Mouse (Mus musculus): ENCODE results near the gene Ado. TPM values are rescaled to one million over a fixed set of nuclear protein-coding genes. Genes with fewer than 3 reads are reported as not detected.

Ado gene
- total RNA-seq, 2 experiments from 2014 or later, result 20.9 to 22.7 TPM

DNA sequence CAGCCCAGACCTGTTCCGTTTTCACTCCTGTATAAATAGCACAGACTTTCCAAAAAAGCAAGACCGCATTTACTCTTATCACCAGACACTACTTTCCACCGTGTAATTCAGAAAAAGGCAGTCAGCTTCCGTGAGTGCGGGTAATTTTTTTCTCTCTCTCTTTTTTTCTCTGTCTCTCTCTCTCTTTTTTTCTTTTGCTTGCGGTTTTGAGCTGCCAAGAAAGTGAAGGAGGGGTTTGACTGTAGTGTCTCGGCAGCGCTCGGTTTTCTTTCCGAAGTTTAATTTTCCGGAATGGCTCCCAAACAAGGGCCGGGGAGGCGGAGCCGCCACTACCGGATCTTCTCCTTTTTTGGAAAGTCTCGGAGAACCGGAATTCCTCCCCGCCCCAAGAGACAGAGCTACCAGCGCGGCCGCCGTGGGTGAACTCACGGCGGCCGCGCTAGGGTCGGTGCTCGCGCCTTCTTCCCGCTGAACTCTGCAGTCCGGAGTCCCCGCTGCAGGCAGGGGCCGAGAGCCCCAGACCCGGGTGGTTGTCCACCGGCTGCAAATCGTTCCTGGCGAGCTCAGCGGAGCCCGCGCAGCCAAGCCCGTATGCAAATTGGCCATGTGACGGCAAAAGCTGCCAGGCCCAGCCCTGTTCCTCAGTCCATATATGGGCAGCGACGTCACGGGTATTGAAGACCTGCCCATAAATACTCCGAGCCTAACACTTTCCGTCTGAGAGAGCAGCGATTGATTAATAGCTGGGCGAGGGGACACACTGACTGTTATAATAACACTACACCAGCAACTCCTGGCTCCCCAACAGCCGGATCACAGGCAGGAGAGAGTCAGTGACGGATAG is 11.4 kb downstream of the Ado start:
- intact Hi-C loops (cut with DNase I), result loop anchor here (1.0 to 10.0 kb wide), 6 partner anchors 8 to 630 kb away; no protein-coding TSS in a partner anchor
- peak; percentile 94 to 95 for DNase-seq

DNA sequence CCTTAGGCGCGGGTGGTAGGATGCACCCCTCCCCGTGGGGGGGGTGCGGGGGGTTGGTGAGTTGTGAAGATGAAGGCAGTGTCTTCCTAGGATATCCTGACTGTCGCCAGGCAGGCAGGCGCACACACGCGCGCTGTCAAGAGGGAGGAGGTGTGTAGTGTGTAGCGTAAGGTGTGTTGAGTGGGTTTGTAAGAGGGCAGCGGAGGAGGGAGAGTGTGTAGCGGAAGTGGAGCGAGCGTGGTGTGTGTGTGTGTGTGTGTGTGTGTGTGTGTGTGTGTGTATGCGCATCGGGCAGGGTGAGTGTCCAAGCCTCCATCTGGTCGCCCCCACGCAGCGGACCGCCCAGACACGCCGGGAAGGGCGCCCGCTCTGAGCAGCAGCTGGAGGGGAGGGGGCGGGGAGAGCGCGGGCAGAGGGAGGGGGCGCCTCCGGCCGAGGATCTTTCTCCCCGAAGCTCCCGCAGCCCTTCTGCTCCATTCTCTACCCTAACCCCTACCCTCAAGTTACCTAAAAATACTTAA is 12.1 kb downstream of the Ado start:
- DNase-seq, result peak; percentile 66 to 68

DNA sequence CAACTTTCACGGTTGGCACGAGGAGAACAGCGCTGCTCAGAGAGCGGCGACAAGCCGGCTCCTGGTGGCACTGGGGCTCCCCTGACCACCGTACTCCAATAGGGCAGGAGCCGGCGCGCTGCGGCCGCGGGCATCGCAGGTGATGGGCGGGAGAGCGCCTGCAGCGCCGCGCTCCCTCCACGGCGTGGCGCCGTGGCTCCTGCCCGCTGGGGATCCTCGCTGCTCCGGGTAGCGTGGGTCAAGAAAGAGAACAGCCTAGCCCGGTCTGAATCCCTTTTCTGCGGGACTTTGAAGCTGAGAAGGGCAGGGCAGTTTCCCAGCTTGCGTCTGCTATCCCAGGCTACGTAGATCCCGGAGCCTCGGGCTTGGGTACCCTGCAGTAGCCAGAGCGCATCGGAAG is 12.8 kb downstream of the Ado start:
- intact Hi-C loops (cut with DNase I), result loop anchor here (1.0 to 10.0 kb wide), 7 partner anchors 185 to 629 kb away; no protein-coding TSS in a partner anchor
- peak; percentile 84 to 85 for DNase-seq

More for the DNA sequence above, 12.1 kb downstream of the Ado start:
- intact Hi-C loops (cut with DNase I), result loop anchor here (1.0 to 10.0 kb wide), 7 partner anchors 9 to 629 kb away; no protein-coding TSS in a partner anchor

DNA sequence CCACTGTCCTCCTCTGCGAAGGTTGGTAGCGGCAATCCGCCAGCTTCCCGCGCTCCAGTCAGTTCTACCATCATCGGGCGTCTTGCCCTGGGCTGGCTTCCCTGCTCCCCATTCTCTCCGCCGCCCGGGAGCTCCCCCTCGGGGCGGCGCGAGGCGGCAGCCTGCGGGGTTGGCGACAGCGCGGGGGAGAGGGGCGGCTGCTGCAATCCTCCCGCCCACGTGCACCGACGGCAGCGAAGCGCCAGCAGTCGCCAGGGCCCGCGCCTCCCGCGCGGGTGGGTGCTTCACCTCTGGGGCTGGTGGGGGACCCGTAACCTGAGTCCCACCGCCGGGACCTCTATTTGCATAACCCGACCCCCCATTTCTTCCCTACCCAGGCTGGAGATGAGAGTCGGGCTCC is 13.5 kb downstream of the Ado start, which contains the start of gene Egr2:
Gene Egr2 (plus strand): TSS at position 220 of the 400 bp plus-strand sequence.
- peak; percentile 27 to 29 for DNase-seq
- intact Hi-C loops (cut with DNase I), result loop anchor here (2.0 to 10.0 kb wide), 3 partner anchors 232 to 628 kb away; no protein-coding TSS in a partner anchor

GRCm38 (mm10) chr10:67529769-67530168 is 19.0 kb downstream of the Ado start:
- intact Hi-C loops (cut with DNase I), result loop anchor here (10.0 kb wide), 1 partner anchor 465 kb away; no protein-coding TSS in a partner anchor
- DNase-seq, result no peak

- no peak for DNase-seq
Measured at GRCm38 (mm10) chr10:67526435-67526834, 22.3 kb downstream of the Ado start.

GRCm38 (mm10) chr10:67524694-67525093 is 24.1 kb downstream of the Ado start:
- no peak for DNase-seq
- intact Hi-C loops (cut with DNase I), result no loop called here

More at GRCm38 (mm10) chr10:67526435-67526834, 22.3 kb downstream of the Ado start:
- intact Hi-C loops (cut with DNase I), result no loop called here

GRCm38 (mm10) chr10:67524130-67524529 is 24.6 kb downstream of the Ado start:
- DNase-seq, result no peak
- intact Hi-C loops (cut with DNase I), result no loop called here

GRCm38 (mm10) chr10:67518733-67519132 is 30.0 kb downstream of the Ado start:
- DNase-seq, result no peak
- intact Hi-C loops (cut with DNase I), result no loop called here

DNA sequence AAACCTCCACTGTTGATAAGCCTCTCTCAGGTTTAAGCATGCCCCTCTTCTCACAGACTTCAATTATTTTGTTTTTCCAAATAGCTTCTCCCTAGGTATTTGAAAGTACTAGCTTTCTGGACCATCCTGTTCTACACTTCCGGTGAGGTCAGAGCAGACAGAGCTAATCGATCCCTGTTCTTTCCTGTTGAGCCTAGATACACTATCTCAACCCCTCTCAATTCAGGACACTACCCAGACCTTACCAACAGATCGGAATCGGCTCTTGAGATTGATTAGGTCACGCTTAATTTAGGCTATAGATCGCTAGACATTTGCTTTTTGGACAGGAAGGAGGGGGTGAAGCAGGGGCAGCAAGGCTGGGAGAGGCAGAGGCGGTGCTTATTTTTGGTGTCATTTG is 35.9 kb downstream of the Ado start:
- intact Hi-C loops (cut with DNase I), result no loop called here

GRCm38 (mm10) chr10:67512211-67512610 is 36.5 kb downstream of the Ado start:
- intact Hi-C loops (cut with DNase I), result no loop called here
- DNase-seq, result peak; percentile 15 to 26

More for the DNA sequence above, 35.9 kb downstream of the Ado start:
- DNase-seq, result no peak

DNA sequence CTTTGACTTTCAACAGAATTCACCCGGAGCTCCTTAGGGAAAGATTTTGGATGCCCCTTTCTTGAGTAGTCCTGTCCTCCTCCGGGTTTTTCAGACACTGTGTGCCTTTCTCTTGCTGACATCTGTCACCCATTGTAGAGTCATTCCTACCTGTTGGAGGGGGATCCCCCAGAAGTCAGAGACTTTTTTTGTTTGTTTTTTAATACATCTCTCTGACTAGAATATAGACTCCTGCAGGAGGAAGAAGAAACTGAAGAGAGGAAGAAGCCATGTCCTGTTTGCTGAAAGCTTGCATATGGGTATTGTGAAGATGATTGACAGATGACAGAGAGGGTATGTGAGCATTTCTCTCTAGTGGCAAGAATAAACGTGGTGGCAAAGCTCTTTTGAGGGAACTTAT is 43.5 kb downstream of the Ado start:
- DNase-seq, result no peak
- intact Hi-C loops (cut with DNase I), result no loop called here

GRCm38 (mm10) chr10:67504046-67504445 is 44.7 kb downstream of the Ado start:
- DNase-seq, result no peak
- intact Hi-C loops (cut with DNase I), result no loop called here

- DNase-seq, result no peak
- intact Hi-C loops (cut with DNase I), result no loop called here
Measured at GRCm38 (mm10) chr10:67503320-67503995, 45.3 kb downstream of the Ado start.

GRCm38 (mm10) chr10:67497951-67498350 is 50.8 kb downstream of the Ado start:
- no peak for DNase-seq
- intact Hi-C loops (cut with DNase I), result no loop called here

DNA sequence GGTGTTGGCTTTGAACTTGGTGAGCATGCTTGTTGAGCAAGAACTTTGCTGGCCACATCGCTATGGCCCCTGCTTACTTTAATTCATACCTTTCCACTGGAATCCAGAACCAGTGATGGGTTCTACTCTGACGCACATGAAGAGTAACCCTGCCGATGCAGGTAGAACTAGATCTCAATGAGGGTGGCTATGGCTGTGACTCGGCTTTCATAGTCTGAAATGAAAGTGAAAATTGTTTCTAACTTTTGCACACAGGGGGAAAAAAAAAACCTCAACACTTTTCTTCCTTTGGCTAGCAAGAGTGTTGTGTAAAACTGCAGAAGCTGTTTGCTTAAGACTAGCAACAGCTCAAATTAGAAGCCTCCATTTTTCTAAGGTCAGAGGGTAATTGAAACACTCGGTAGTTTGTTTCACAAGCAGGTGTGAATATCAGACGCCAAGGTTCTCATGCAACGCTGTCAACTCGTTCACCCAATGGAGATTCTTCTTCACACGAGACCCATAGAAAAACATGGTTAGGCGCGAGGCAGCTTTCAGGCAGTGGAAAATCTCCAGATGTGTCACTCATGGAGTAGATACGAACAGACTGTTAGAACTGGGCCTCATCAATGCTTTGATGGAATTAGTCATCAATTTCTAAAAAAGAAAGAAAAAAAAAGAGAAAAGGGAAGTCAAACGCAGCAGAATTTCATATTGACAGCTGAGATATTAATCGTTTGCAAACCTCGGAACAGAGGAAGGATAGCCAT is 51.4 kb downstream of the Ado start:
- intact Hi-C loops (cut with DNase I), result no loop called here
- DNase-seq, result no peak

All from heart, postnatal 10 days (tissue).